Mouse (Mus musculus): ENCODE measurements around the gene Gm26992. TPM values are rescaled to one million over a fixed set of nuclear protein-coding genes. Genes with fewer than 3 reads are reported as not detected.

Gm26992 gene
- polyA plus RNA-seq, 1 experiment from 2014 or later, result not detected

- no peak overlapping the region for H3K4me2 ChIP-seq (ENCODE audit: low read length)
- 87% methylated on average over 3 of the region's 3 CpGs for WGBS
- H3K27me3 ChIP-seq (replicated peaks; ENCODE audit: control insufficient read depth, insufficient read depth, low read length), result no peaks in the 10 kb centered on the region
- H3K9me3 ChIP-seq (ENCODE audit: control insufficient read depth, low read length), result no peaks in the 10 kb centered on the region
- peaks cover 4% of the 10 kb centered on the region; the same call in 1 of the 2 replicates for H3K36me3 ChIP-seq (ENCODE audit: control insufficient read depth, insufficient read depth, low read length)
- no peak overlapping the region for H3K4me3 ChIP-seq (ENCODE audit: low read length)
- no peak overlapping the region for H3K9ac ChIP-seq (ENCODE audit: low read depth, low read length)
- H3K4me1 ChIP-seq (ENCODE audit: control insufficient read depth, insufficient read depth, low read depth, low read length), result no peaks in the 10 kb centered on the region; the same call in 1 of the 2 replicates
- ATAC-seq, result no peak
- no peak overlapping the region for H3K27ac ChIP-seq (ENCODE audit: low read depth, low read length)
These were observed 77.6 kb downstream of the Gm26992 start for GRCm38 (mm10) chrX:103499374-103499773.

- Histone ChIP-seq H3K4me3 (ENCODE audit: low read length) (no peak overlapping the region), H3K27me3 (replicated peaks; ENCODE audit: control insufficient read depth, insufficient read depth, low read length) (no peaks in the 10 kb centered on the region), H3K4me1 (ENCODE audit: control insufficient read depth, insufficient read depth, low read depth, low read length) (no peaks in the 10 kb centered on the region), H3K27ac (ENCODE audit: low read depth, low read length) (no peak overlapping the region), H3K4me2 (ENCODE audit: low read length) (no peak overlapping the region), H3K9me3 (ENCODE audit: control insufficient read depth, low read length) (no peaks in the 10 kb centered on the region), H3K9ac (ENCODE audit: low read depth, low read length) (no peak overlapping the region), H3K36me3 (ENCODE audit: control insufficient read depth, insufficient read depth, low read length) (peaks cover 4% of the 10 kb centered on the region; the same call in 1 of the 2 replicates)
- no peak for ATAC-seq
- WGBS, result 97% methylated on average over 2 of the region's 2 CpGs
These were observed 78.3 kb downstream of the Gm26992 start for GRCm38 (mm10) chrX:103500137-103500536.

GRCm38 (mm10) chrX:103508218-103508617, 86.4 kb downstream of the Gm26992 start:
- Histone ChIP-seq H3K27me3 (replicated peaks; ENCODE audit: control insufficient read depth, insufficient read depth, low read length) (no peaks in the 10 kb centered on the region), H3K9ac (ENCODE audit: low read depth, low read length) (no peak overlapping the region), H3K9me3 (ENCODE audit: control insufficient read depth, low read length) (no peaks in the 10 kb centered on the region), H3K4me1 (ENCODE audit: control insufficient read depth, insufficient read depth, low read depth, low read length) (no peaks in the 10 kb centered on the region), H3K4me2 (ENCODE audit: low read length) (no peak overlapping the region), H3K4me3 (ENCODE audit: low read length) (no peak overlapping the region), H3K27ac (ENCODE audit: low read depth, low read length) (no peak overlapping the region), H3K36me3 (ENCODE audit: control insufficient read depth, insufficient read depth, low read length) (peaks cover 2% of the 10 kb centered on the region; the same call in 1 of the 2 replicates)
- 95% methylated on average over 4 of the region's 4 CpGs for WGBS
- ATAC-seq, result no peak

- H3K4me2 ChIP-seq (ENCODE audit: low read length), result no peak overlapping the region
- no peak overlapping the region for H3K27ac ChIP-seq (ENCODE audit: low read depth, low read length)
- H3K27me3 ChIP-seq (replicated peaks; ENCODE audit: control insufficient read depth, insufficient read depth, low read length), result no peaks in the 10 kb centered on the region
- no peak overlapping the region for H3K9ac ChIP-seq (ENCODE audit: low read depth, low read length)
- ATAC-seq, result no peak
- peaks cover 2% of the 10 kb centered on the region; the same call in 1 of the 2 replicates for H3K36me3 ChIP-seq (ENCODE audit: control insufficient read depth, insufficient read depth, low read length)
- no peaks in the 10 kb centered on the region for H3K4me1 ChIP-seq (ENCODE audit: control insufficient read depth, insufficient read depth, low read depth, low read length)
- no peaks in the 10 kb centered on the region for H3K9me3 ChIP-seq (ENCODE audit: control insufficient read depth, low read length)
- no peak overlapping the region for H3K4me3 ChIP-seq (ENCODE audit: low read length)
- 82% methylated on average over 8 of the region's 8 CpGs for WGBS
These were observed 87.6 kb downstream of the Gm26992 start for GRCm38 (mm10) chrX:103509168-103510019.

GRCm38 (mm10) chrX:103514782-103515181, 93.0 kb downstream of the Gm26992 start:
- H3K4me2 ChIP-seq (ENCODE audit: low read length), result no peak overlapping the region
- no peaks in the 10 kb centered on the region for H3K36me3 ChIP-seq (ENCODE audit: control insufficient read depth, insufficient read depth, low read length)
- H3K9ac ChIP-seq (ENCODE audit: low read depth, low read length), result no peak overlapping the region
- H3K27me3 ChIP-seq (replicated peaks; ENCODE audit: control insufficient read depth, insufficient read depth, low read length), result no peaks in the 10 kb centered on the region
- H3K4me3 ChIP-seq (ENCODE audit: low read length), result no peak overlapping the region
- no peaks in the 10 kb centered on the region for H3K4me1 ChIP-seq (ENCODE audit: control insufficient read depth, insufficient read depth, low read depth, low read length)
- no peak overlapping the region for H3K27ac ChIP-seq (ENCODE audit: low read depth, low read length)
- no peaks in the 10 kb centered on the region for H3K9me3 ChIP-seq (ENCODE audit: control insufficient read depth, low read length)
- WGBS, result 69% methylated on average over 4 of the region's 4 CpGs
- ATAC-seq, result no peak

- Histone ChIP-seq H3K4me3 (ENCODE audit: low read length) (no peak overlapping the region), H3K27me3 (replicated peaks; ENCODE audit: control insufficient read depth, insufficient read depth, low read length) (no peaks in the 10 kb centered on the region), H3K27ac (ENCODE audit: low read depth, low read length) (no peak overlapping the region), H3K9me3 (ENCODE audit: control insufficient read depth, low read length) (no peaks in the 10 kb centered on the region), H3K36me3 (ENCODE audit: control insufficient read depth, insufficient read depth, low read length) (no peaks in the 10 kb centered on the region), H3K4me2 (ENCODE audit: low read length) (no peak overlapping the region), H3K9ac (ENCODE audit: low read depth, low read length) (no peak overlapping the region), H3K4me1 (ENCODE audit: control insufficient read depth, insufficient read depth, low read depth, low read length) (no peaks in the 10 kb centered on the region)
- ATAC-seq, result no peak
- WGBS, result 83% methylated on average over 1 of the region's 1 CpGs
These were observed 93.5 kb downstream of the Gm26992 start for GRCm38 (mm10) chrX:103515346-103515745.

GRCm38 (mm10) chrX:103518798-103519197, 97.0 kb downstream of the Gm26992 start:
- no peak for ATAC-seq
- no peaks in the 10 kb centered on the region for H3K4me1 ChIP-seq (ENCODE audit: control insufficient read depth, insufficient read depth, low read depth, low read length)
- 98% methylated on average over 2 of the region's 2 CpGs for WGBS
- no peaks in the 10 kb centered on the region for H3K36me3 ChIP-seq (ENCODE audit: control insufficient read depth, insufficient read depth, low read length)
- H3K27me3 ChIP-seq (replicated peaks; ENCODE audit: control insufficient read depth, insufficient read depth, low read length), result no peaks in the 10 kb centered on the region
- H3K9ac ChIP-seq (ENCODE audit: low read depth, low read length), result no peak overlapping the region
- H3K27ac ChIP-seq (ENCODE audit: low read depth, low read length), result no peak overlapping the region
- H3K4me2 ChIP-seq (ENCODE audit: low read length), result no peak overlapping the region
- H3K4me3 ChIP-seq (ENCODE audit: low read length), result no peak overlapping the region
- H3K9me3 ChIP-seq (ENCODE audit: control insufficient read depth, low read length), result no peaks in the 10 kb centered on the region

GRCm38 (mm10) chrX:103519547-103519946, 97.7 kb downstream of the Gm26992 start:
- Histone ChIP-seq H3K36me3 (ENCODE audit: control insufficient read depth, insufficient read depth, low read length) (no peaks in the 10 kb centered on the region), H3K27ac (ENCODE audit: low read depth, low read length) (no peak overlapping the region), H3K9me3 (ENCODE audit: control insufficient read depth, low read length) (no peaks in the 10 kb centered on the region), H3K9ac (ENCODE audit: low read depth, low read length) (no peak overlapping the region), H3K4me3 (ENCODE audit: low read length) (no peak overlapping the region), H3K27me3 (replicated peaks; ENCODE audit: control insufficient read depth, insufficient read depth, low read length) (no peaks in the 10 kb centered on the region), H3K4me2 (ENCODE audit: low read length) (no peak overlapping the region), H3K4me1 (ENCODE audit: control insufficient read depth, insufficient read depth, low read depth, low read length) (no peaks in the 10 kb centered on the region)
- 86% methylated on average over 3 of the region's 3 CpGs for WGBS
- ATAC-seq, result no peak

- Histone ChIP-seq H3K4me1 (ENCODE audit: control insufficient read depth, insufficient read depth, low read depth, low read length) (no peaks in the 10 kb centered on the region), H3K4me2 (ENCODE audit: low read length) (no peak overlapping the region), H3K27me3 (replicated peaks; ENCODE audit: control insufficient read depth, insufficient read depth, low read length) (no peaks in the 10 kb centered on the region), H3K9ac (ENCODE audit: low read depth, low read length) (no peak overlapping the region), H3K9me3 (ENCODE audit: control insufficient read depth, low read length) (no peaks in the 10 kb centered on the region), H3K36me3 (ENCODE audit: control insufficient read depth, insufficient read depth, low read length) (no peaks in the 10 kb centered on the region), H3K4me3 (ENCODE audit: low read length) (no peak overlapping the region), H3K27ac (ENCODE audit: low read depth, low read length) (no peak overlapping the region)
- ATAC-seq, result no peak
- 66% methylated on average over 4 of the region's 4 CpGs for WGBS
These were observed 99.5 kb downstream of the Gm26992 start for GRCm38 (mm10) chrX:103521221-103521716.

Measured in hindbrain, embryonic 16.5 days (tissue).